Mouse (Mus musculus) olfactory bulb, adult 2 months (tissue): ENCODE results near the gene Pramef12.

Source experiments
- CTCF ChIP-seq: fragments of 200-500 bp; IDR thresholded peaks from 2 replicates; pipeline ENCODE4 v1.5.1; 2012; ENCODE audit warnings: low read depth, mild to moderate bottlenecking, low read length, moderate library complexity; ENCODE audit not compliant: insufficient read depth
- POLR2A ChIP-seq: fragments of 200-500 bp; IDR thresholded peaks from 2 replicates; pipeline ENCODE4 v1.6.1; 2012; ENCODE audit warnings: mild to moderate bottlenecking, low read depth, low read length, moderate library complexity; ENCODE audit not compliant: insufficient read depth

GRCm38 (mm10) chr4:144438672-144439071 lies 30.4 kb upstream of the Pramef12 start, which contains the start of gene 1700012P22Rik:
- TF ChIP-seq POLR2A = no peak
- TF ChIP-seq CTCF = no peak
